In genomic region chr2:150766083-150766862, GRCm38 (mm10) we compare ENCODE assay signal across 10 mouse cellular contexts. TPM values are rescaled to one million over a fixed set of nuclear protein-coding genes. Genes with fewer than 3 reads are reported as not detected.
DNase-seq lines count a peak whose midpoint lies in the region; ATAC-seq and TF ChIP-seq lines count a peak whose summit lies in the region.
"Had no signal": no experiment of that assay in that cellular context is flagged by ENCODE, and none has a peak within 500 bp of the region (broad histone marks: within the 10 kb centered on the region; RNA-seq: fewer than 3 reads in every experiment).

No protein-coding gene starts in this region.

- H3K4me1 ChIP-seq in heart, embryonic 12.5 days (replicated peaks): peaks cover 65% of the 10 kb centered on the region
- peaks cover 26% of the 10 kb centered on the region for H3K4me1 ChIP-seq in heart, embryonic 11.5 days (ENCODE audit: control insufficient read depth, insufficient read depth, low read length)
- no peaks in the 10 kb centered on the region for H3K4me1 ChIP-seq in midbrain, embryonic 11.5 days (ENCODE audit: control insufficient read depth, insufficient read depth, low read length)
- no peaks in the 10 kb centered on the region; the same call in 1 of the 2 replicates for H3K4me1 ChIP-seq in midbrain, embryonic 13.5 days (replicated peaks)
- H3K4me1 ChIP-seq in midbrain, postnatal 0 days (ENCODE audit: insufficient read depth, low read length): no peaks in the 10 kb centered on the region

- peak overlapping the region; percentile 53 for H3K27ac ChIP-seq in heart, embryonic 12.5 days (ENCODE audit: poor library complexity, severe bottlenecking)
- H3K27ac ChIP-seq in heart, embryonic 11.5 days (ENCODE audit: low read depth, low read length): no peak overlapping the region
- H3K27ac ChIP-seq in midbrain, embryonic 11.5 days (ENCODE audit: low read depth, low read length): no peak overlapping the region
- H3K27ac ChIP-seq in midbrain, embryonic 13.5 days: no peak overlapping the region
- H3K27ac ChIP-seq in midbrain, postnatal 0 days (ENCODE audit: low read depth, low read length): 0 out of 2 replicates have a peak overlapping the region, but pooled peaks have one; percentile 21
- H3K27ac ChIP-seq: kidney, postnatal 0 days had no signal

- H3K9me3 ChIP-seq in heart, embryonic 12.5 days (replicated peaks): no peaks in the 10 kb centered on the region
- H3K9me3 ChIP-seq in heart, embryonic 11.5 days (replicated peaks; ENCODE audit: control insufficient read depth, low read length): no peaks in the 10 kb centered on the region
- no peaks in the 10 kb centered on the region for H3K9me3 ChIP-seq in midbrain, embryonic 11.5 days (ENCODE audit: control insufficient read depth, low read length)
- no peaks in the 10 kb centered on the region for H3K9me3 ChIP-seq in midbrain, embryonic 13.5 days
- H3K9me3 ChIP-seq in midbrain, postnatal 0 days (ENCODE audit: low read length): no peaks in the 10 kb centered on the region

- no peak for TF ChIP-seq CTCF in midbrain, postnatal 0 days (IDR thresholded peaks at IDR 0.05)

- 73% methylated on average over 4 of the region's 4 CpGs for WGBS in heart, embryonic 12.5 days
- 79% methylated on average over 4 of the region's 4 CpGs for WGBS in heart, embryonic 11.5 days (ENCODE audit: insufficient replicate concordance)
- 87% methylated on average over 4 of the region's 4 CpGs for WGBS in midbrain, embryonic 11.5 days
- WGBS in midbrain, embryonic 13.5 days: 90% methylated on average over 4 of the region's 4 CpGs
- WGBS in midbrain, postnatal 0 days: 87% methylated on average over 4 of the region's 4 CpGs

- peak; percentile 2 for DNase-seq in midbrain, embryonic 11.5 days (ENCODE audit: low spot score, missing footprints)
- peak; percentile 61 for DNase-seq in kidney, postnatal 10 days
- DNase-seq in midbrain, postnatal 0 days (ENCODE audit: low spot score): no peak
- no peak for DNase-seq in retina, postnatal 1 day
- no peak for DNase-seq in spleen, postnatal 14 days (ENCODE audit: low spot score in 2 of 2)
- DNase-seq: right cerebral cortex, postnatal 25 days had no signal

- no peak for ATAC-seq in heart, embryonic 12.5 days (ENCODE audit: insufficient number of reproducible peaks, low FRiP score)
- no peak for ATAC-seq in heart, embryonic 11.5 days (replicated peaks; ENCODE audit: insufficient number of reproducible peaks, low FRiP score, low TSS enrichment)
- no peak for ATAC-seq in midbrain, embryonic 11.5 days (ENCODE audit: low FRiP score)
- ATAC-seq in midbrain, embryonic 13.5 days: no peak
- ATAC-seq in midbrain, postnatal 0 days (ENCODE audit: low FRiP score): no peak

- H3K4me3 ChIP-seq in heart, embryonic 12.5 days: no peak overlapping the region
- H3K4me3 ChIP-seq in heart, embryonic 11.5 days (ENCODE audit: low read depth, low read length): no peak overlapping the region
- H3K4me3 ChIP-seq in midbrain, embryonic 11.5 days (ENCODE audit: low read depth, low read length): no peak overlapping the region
- H3K4me3 ChIP-seq in midbrain, embryonic 13.5 days (replicated peaks): no peak overlapping the region
- no peak overlapping the region for H3K4me3 ChIP-seq in midbrain, postnatal 0 days (ENCODE audit: low read depth, low read length)

- no peak overlapping the region for H3K4me2 ChIP-seq in heart, embryonic 12.5 days
- H3K4me2 ChIP-seq in heart, embryonic 11.5 days: no peak overlapping the region
- no peak overlapping the region for H3K4me2 ChIP-seq in midbrain, embryonic 11.5 days
- no peak overlapping the region for H3K4me2 ChIP-seq in midbrain, embryonic 13.5 days (replicated peaks)
- H3K4me2 ChIP-seq in midbrain, postnatal 0 days (ENCODE audit: low read depth, low read length, poor library complexity, severe bottlenecking): no peak overlapping the region

- peaks cover 18% of the 10 kb centered on the region for H3K36me3 ChIP-seq in heart, embryonic 12.5 days
- H3K36me3 ChIP-seq in heart, embryonic 11.5 days (ENCODE audit: control insufficient read depth, insufficient read depth, low read length): peaks cover 8% of the 10 kb centered on the region
- no peaks in the 10 kb centered on the region for H3K36me3 ChIP-seq in midbrain, embryonic 11.5 days (ENCODE audit: control insufficient read depth, insufficient read depth, low read length)
- peaks cover 81% of the 10 kb centered on the region for H3K36me3 ChIP-seq in midbrain, embryonic 13.5 days
- peaks cover 66% of the 10 kb centered on the region for H3K36me3 ChIP-seq in midbrain, postnatal 0 days (ENCODE audit: insufficient read depth, low read length)

- H3K27me3 ChIP-seq in heart, embryonic 12.5 days (replicated peaks): no peaks in the 10 kb centered on the region
- no peaks in the 10 kb centered on the region for H3K27me3 ChIP-seq in heart, embryonic 11.5 days (ENCODE audit: control insufficient read depth, insufficient read depth, low read length)
- H3K27me3 ChIP-seq in midbrain, embryonic 11.5 days (ENCODE audit: control insufficient read depth, insufficient read depth, low read length): no peaks in the 10 kb centered on the region
- no peaks in the 10 kb centered on the region for H3K27me3 ChIP-seq in midbrain, embryonic 13.5 days
- no peaks in the 10 kb centered on the region for H3K27me3 ChIP-seq in midbrain, postnatal 0 days (ENCODE audit: insufficient read depth, low read length)

- no peak overlapping the region for H3K9ac ChIP-seq in heart, embryonic 12.5 days
- H3K9ac ChIP-seq in heart, embryonic 11.5 days (ENCODE audit: low read depth, low read length): no peak overlapping the region
- no peak overlapping the region for H3K9ac ChIP-seq in midbrain, embryonic 11.5 days (ENCODE audit: low read length)
- H3K9ac ChIP-seq in midbrain, embryonic 13.5 days (replicated peaks): no peak overlapping the region
- no peak overlapping the region for H3K9ac ChIP-seq in midbrain, postnatal 0 days (replicated peaks; ENCODE audit: low read length, poor library complexity, severe bottlenecking)

RNA-seq across cellular contexts. Expression of gene Entpd6, which starts 17.4 kb away (rescaled TPM):
- 21.1 and 21.2 TPM in 2 replicates for polyA plus RNA-seq in heart, embryonic 12.5 days (2016; fragmentation: Nextera tagmentation; extraction: Ambion mirVana)
- polyA plus RNA-seq in heart, embryonic 11.5 days (2014; fragmentation: Nextera tagmentation; extraction: Ambion mirVana): 18.9 and 20.2 TPM in 2 replicates
- 24.7 and 26.7 TPM in 2 replicates for polyA plus RNA-seq in midbrain, embryonic 11.5 days (2014; fragmentation: Nextera tagmentation; extraction: Ambion mirVana)
- 43.0 and 47.6 TPM in 2 replicates for polyA plus RNA-seq in midbrain, embryonic 13.5 days (2015; fragmentation: Nextera tagmentation; extraction: Ambion mirVana)
- total RNA-seq in midbrain, postnatal 0 days (2014; rRNA removed): 101 and 103 TPM in 2 replicates
- 85.0 and 91.0 TPM in 2 replicates for polyA plus RNA-seq in midbrain, postnatal 0 days (2015; fragmentation: Nextera tagmentation; extraction: Ambion mirVana)

RNA-seq across cellular contexts. Expression of gene Pygb, which starts 20.3 kb away (rescaled TPM):
- polyA plus RNA-seq in heart, embryonic 12.5 days (2016; fragmentation: Nextera tagmentation; extraction: Ambion mirVana): 212 and 213 TPM in 2 replicates
- polyA plus RNA-seq in heart, embryonic 11.5 days (2014; fragmentation: Nextera tagmentation; extraction: Ambion mirVana): 84.4 and 120 TPM in 2 replicates
- 34.1 and 39.1 TPM in 2 replicates for polyA plus RNA-seq in midbrain, embryonic 11.5 days (2014; fragmentation: Nextera tagmentation; extraction: Ambion mirVana)
- polyA plus RNA-seq in midbrain, embryonic 13.5 days (2015; fragmentation: Nextera tagmentation; extraction: Ambion mirVana): 66.0 and 72.5 TPM in 2 replicates
- 228 and 281 TPM in 2 replicates for total RNA-seq in midbrain, postnatal 0 days (2014; rRNA removed)
- polyA plus RNA-seq in midbrain, postnatal 0 days (2015; fragmentation: Nextera tagmentation; extraction: Ambion mirVana): 124 and 136 TPM in 2 replicates

Comparison
In these comparisons a context has a peak if more than half of its experiments do, and no peak if none do; other contexts are left out.
1. H3K27ac ChIP-seq: peak in heart, embryonic 12.5 days (single experiment) and midbrain, postnatal 0 days (single experiment); none in heart, embryonic 11.5 days (single experiment), midbrain, embryonic 11.5 days (single experiment) and midbrain, embryonic 13.5 days (single experiment).
2. DNase-seq: peak in midbrain, embryonic 11.5 days (single experiment) and kidney, postnatal 10 days (single experiment); none in midbrain, postnatal 0 days (single experiment), retina, postnatal 1 day (single experiment) and spleen, postnatal 14 days (0 of 2).